ENCODE assay signal across 10 mouse cellular contexts in genomic region chr6:88387836-88388724, GRCm38 (mm10). TPM values are rescaled to one million over a fixed set of nuclear protein-coding genes. Genes with fewer than 3 reads are reported as not detected.
DNase-seq lines count a peak whose midpoint lies in the region; ATAC-seq and TF ChIP-seq lines count a peak whose summit lies in the region.
"Had no signal": no experiment of that assay in that cellular context is flagged by ENCODE, and none has a peak within 500 bp of the region (broad histone marks: within the 10 kb centered on the region; RNA-seq: fewer than 3 reads in every experiment).

No protein-coding gene starts in this region.

- H3K9me3 ChIP-seq in kidney, postnatal 0 days (replicated peaks; ENCODE audit: low read length) = no peaks in the 10 kb centered on the region
- H3K9me3 ChIP-seq in embryonic facial prominence, embryonic 14.5 days (ENCODE audit: control insufficient read depth, low read length) = no peaks in the 10 kb centered on the region
- H3K9me3 ChIP-seq in hindbrain, embryonic 14.5 days (ENCODE audit: control insufficient read depth, low read length) = no peaks in the 10 kb centered on the region
- H3K9me3 ChIP-seq in midbrain, postnatal 0 days (ENCODE audit: low read length) = no peaks in the 10 kb centered on the region
- no peaks in the 10 kb centered on the region for H3K9me3 ChIP-seq in liver, embryonic 11.5 days (ENCODE audit: control insufficient read depth, low read length)
- H3K9me3 ChIP-seq: megakaryocyte, embryonic 14.5 days had no signal

- DNase-seq in kidney, postnatal 0 days (ENCODE audit: low spot score) = peak; percentile 67
- DNase-seq in kidney, postnatal 25 days = no peak
- DNase-seq in embryonic facial prominence, embryonic 14.5 days (ENCODE audit: low spot score) = peak; percentile 79
- peak; percentile 60 for DNase-seq in hindbrain, embryonic 14.5 days (ENCODE audit: low spot score)
- peak; percentile 75 for DNase-seq in midbrain, postnatal 0 days (ENCODE audit: low spot score)
- no peak for DNase-seq in liver, embryonic 11.5 days (ENCODE audit: low spot score)
- DNase-seq in spleen, adult 18-20 months = no peak

- no peak overlapping the region for H3K9ac ChIP-seq in kidney, postnatal 0 days (ENCODE audit: low read depth, low read length)
- no peak overlapping the region for H3K9ac ChIP-seq in embryonic facial prominence, embryonic 14.5 days (ENCODE audit: low read depth, low read length)
- no peak overlapping the region for H3K9ac ChIP-seq in hindbrain, embryonic 14.5 days
- H3K9ac ChIP-seq in midbrain, postnatal 0 days (replicated peaks; ENCODE audit: low read length, poor library complexity, severe bottlenecking) = no peak overlapping the region
- no peak overlapping the region for H3K9ac ChIP-seq in liver, embryonic 11.5 days (ENCODE audit: low read depth, low read length)

- H3K4me1 ChIP-seq in kidney, postnatal 0 days (replicated peaks; ENCODE audit: insufficient read depth, low read length) = peaks cover 6% of the 10 kb centered on the region
- peaks cover 44% of the 10 kb centered on the region for H3K4me1 ChIP-seq in embryonic facial prominence, embryonic 14.5 days (ENCODE audit: control insufficient read depth, insufficient read depth, low read length)
- H3K4me1 ChIP-seq in hindbrain, embryonic 14.5 days (replicated peaks; ENCODE audit: control insufficient read depth, insufficient read depth, low read length) = peaks cover 13% of the 10 kb centered on the region
- H3K4me1 ChIP-seq in midbrain, postnatal 0 days (ENCODE audit: insufficient read depth, low read length) = 0 out of 2 replicates have a peak, but pooled peaks cover 2% of the 10 kb centered on the region
- H3K4me1 ChIP-seq in liver, embryonic 11.5 days (replicated peaks; ENCODE audit: control insufficient read depth, insufficient read depth, low read length) = peaks cover 3% of the 10 kb centered on the region; the same call in 1 of the 2 replicates

- no peak overlapping the region for H3K4me3 ChIP-seq in kidney, postnatal 0 days (replicated peaks; ENCODE audit: low read depth, low read length)
- no peak overlapping the region for H3K4me3 ChIP-seq in embryonic facial prominence, embryonic 14.5 days (ENCODE audit: low read depth, low read length)
- H3K4me3 ChIP-seq in hindbrain, embryonic 14.5 days (replicated peaks; ENCODE audit: low read length) = no peak overlapping the region
- H3K4me3 ChIP-seq in midbrain, postnatal 0 days (ENCODE audit: low read depth, low read length) = no peak overlapping the region
- no peak overlapping the region for H3K4me3 ChIP-seq in liver, embryonic 11.5 days (ENCODE audit: low read depth, low read length)
- H3K4me3 ChIP-seq: left cerebral cortex, adult 2 months; megakaryocyte, embryonic 14.5 days had no signal

- 62% methylated on average over 8 of the region's 8 CpGs for WGBS in kidney, postnatal 0 days
- 54% methylated on average over 8 of the region's 8 CpGs for WGBS in embryonic facial prominence, embryonic 14.5 days
- 26% methylated on average over 8 of the region's 8 CpGs for WGBS in hindbrain, embryonic 14.5 days
- 28% methylated on average over 8 of the region's 8 CpGs for WGBS in midbrain, postnatal 0 days
- 77% methylated on average over 8 of the region's 8 CpGs for WGBS in liver, embryonic 11.5 days

- H3K27ac ChIP-seq in kidney, postnatal 0 days = peak overlapping the region; percentile 60
- H3K27ac ChIP-seq in embryonic facial prominence, embryonic 14.5 days (replicated peaks; ENCODE audit: low read depth, low read length) = peak overlapping the region; percentile 72
- peak overlapping the region; percentile 68 for H3K27ac ChIP-seq in hindbrain, embryonic 14.5 days
- 0 out of 2 replicates have a peak overlapping the region, but pooled peaks have one; percentile 32 for H3K27ac ChIP-seq in midbrain, postnatal 0 days (ENCODE audit: low read depth, low read length)
- no peak overlapping the region for H3K27ac ChIP-seq in liver, embryonic 11.5 days (ENCODE audit: low read depth, low read length)
- H3K27ac ChIP-seq: left cerebral cortex, adult 2 months had no signal

- ATAC-seq in kidney, postnatal 0 days (replicated peaks; ENCODE audit: low FRiP score, low read depth) = no peak
- peak; percentile 51 for ATAC-seq in embryonic facial prominence, embryonic 14.5 days (ENCODE audit: low read depth)
- ATAC-seq in hindbrain, embryonic 14.5 days (ENCODE audit: low FRiP score) = peak; percentile 57; the same call in 1 of the 2 replicates
- peak; percentile 23; the same call in 1 of the 2 replicates for ATAC-seq in midbrain, postnatal 0 days (ENCODE audit: low FRiP score)
- ATAC-seq in liver, embryonic 11.5 days (replicated peaks; ENCODE audit: low FRiP score) = no peak
- ATAC-seq in erythroblast, adult 5-6 weeks (replicated peaks; ENCODE audit: low FRiP score, poor library complexity, severe bottlenecking) = no peak

- H3K36me3 ChIP-seq in kidney, postnatal 0 days (ENCODE audit: insufficient read depth, low read length) = no peaks in the 10 kb centered on the region
- H3K36me3 ChIP-seq in embryonic facial prominence, embryonic 14.5 days (ENCODE audit: control insufficient read depth, insufficient read depth, low read length) = no peaks in the 10 kb centered on the region; the same call in 1 of the 2 replicates
- H3K36me3 ChIP-seq in hindbrain, embryonic 14.5 days (replicated peaks; ENCODE audit: control insufficient read depth, insufficient read depth) = no peaks in the 10 kb centered on the region
- H3K36me3 ChIP-seq in midbrain, postnatal 0 days (ENCODE audit: insufficient read depth, low read length) = no peaks in the 10 kb centered on the region
- H3K36me3 ChIP-seq in liver, embryonic 11.5 days (ENCODE audit: control insufficient read depth, insufficient read depth, low read length) = no peaks in the 10 kb centered on the region

- no peak overlapping the region for H3K4me2 ChIP-seq in kidney, postnatal 0 days (ENCODE audit: low read length)
- no peak overlapping the region for H3K4me2 ChIP-seq in embryonic facial prominence, embryonic 14.5 days (ENCODE audit: low read depth, low read length)
- H3K4me2 ChIP-seq in hindbrain, embryonic 14.5 days (replicated peaks) = no peak overlapping the region
- H3K4me2 ChIP-seq in midbrain, postnatal 0 days (ENCODE audit: low read depth, low read length, poor library complexity, severe bottlenecking) = no peak overlapping the region
- no peak overlapping the region for H3K4me2 ChIP-seq in liver, embryonic 11.5 days

- no peak for TF ChIP-seq CTCF in kidney, postnatal 0 days (IDR thresholded peaks at IDR 0.05; ENCODE audit: low read depth)
- peak; percentile 17; the same call in 1 of the 2 replicates for TF ChIP-seq CTCF in midbrain, postnatal 0 days (IDR thresholded peaks at IDR 0.05)

- no peaks in the 10 kb centered on the region for H3K27me3 ChIP-seq in kidney, postnatal 0 days (ENCODE audit: insufficient read depth, low read length)
- no peaks in the 10 kb centered on the region for H3K27me3 ChIP-seq in embryonic facial prominence, embryonic 14.5 days (replicated peaks; ENCODE audit: control insufficient read depth, insufficient read depth, low read length)
- no peaks in the 10 kb centered on the region for H3K27me3 ChIP-seq in hindbrain, embryonic 14.5 days (ENCODE audit: control insufficient read depth, insufficient read depth, low read length)
- no peaks in the 10 kb centered on the region for H3K27me3 ChIP-seq in midbrain, postnatal 0 days (ENCODE audit: insufficient read depth, low read length)
- H3K27me3 ChIP-seq in liver, embryonic 11.5 days (replicated peaks; ENCODE audit: control insufficient read depth, insufficient read depth, low read length) = no peaks in the 10 kb centered on the region

RNA-seq across cellular contexts. Expression of gene Eefsec, which starts 58.3 kb away (rescaled TPM):
- 34.8 and 37.2 TPM in 2 replicates for polyA plus RNA-seq in kidney, postnatal 0 days (2015; fragmentation: Nextera tagmentation; extraction: Ambion mirVana)
- polyA plus RNA-seq in embryonic facial prominence, embryonic 14.5 days (2014; fragmentation: Nextera tagmentation; extraction: Ambion mirVana) = 30.2 and 36.5 TPM in 2 replicates
- polyA plus RNA-seq in hindbrain, embryonic 14.5 days (2014; fragmentation: Nextera tagmentation; extraction: Ambion mirVana) = 27.5 and 28.9 TPM in 2 replicates
- 23.7 and 26.8 TPM in 2 replicates for total RNA-seq in midbrain, postnatal 0 days (2014; rRNA removed)
- 24.4 and 27.8 TPM in 2 replicates for polyA plus RNA-seq in midbrain, postnatal 0 days (2015; fragmentation: Nextera tagmentation; extraction: Ambion mirVana)
- 46.1 and 46.7 TPM in 2 replicates for polyA plus RNA-seq in liver, embryonic 11.5 days (2014; fragmentation: Nextera tagmentation; extraction: Ambion mirVana)
- total RNA-seq in erythroblast, adult 5-6 weeks (2015; ENCODE audit: low replicate concordance) = 3.3 and 6.7 TPM in 2 replicates
- total RNA-seq in erythroblast, adult 5-6 weeks (2017; ENCODE audit: low replicate concordance) = 3.1 and 12.4 TPM in 2 replicates

Comparison
In these comparisons a context has a peak if more than half of its experiments do, and no peak if none do; other contexts are left out.
1. DNase-seq: peak in kidney, postnatal 0 days (single experiment), embryonic facial prominence, embryonic 14.5 days (single experiment), hindbrain, embryonic 14.5 days (single experiment) and midbrain, postnatal 0 days (single experiment); none in kidney, postnatal 25 days (0 of 2), liver, embryonic 11.5 days (single experiment) and spleen, adult 18-20 months (0 of 2).
2. ATAC-seq: peak in embryonic facial prominence, embryonic 14.5 days (single experiment), hindbrain, embryonic 14.5 days (single experiment) and midbrain, postnatal 0 days (single experiment); none in kidney, postnatal 0 days (single experiment), liver, embryonic 11.5 days (single experiment) and erythroblast, adult 5-6 weeks (single experiment).